Mouse (Mus musculus) erythroblast, adult 5-6 weeks (primary cell): ENCODE results near the gene Akt1s1. TPM values are rescaled to one million over a fixed set of nuclear protein-coding genes. Genes with fewer than 3 reads are reported as not detected.
A peak's percentile ranks its signal among the peaks of the same experiment; 100 is the strongest.
"Not testable (repeated sequence)": the region's sequence is repeated elsewhere in the genome, so short reads cannot be mapped to it uniquely, and the experiment has no call there.

ENCODE experiments used
- ATAC-seq: replicated peaks from 2 replicates; pipeline ENCODE4 v1.8.0; 2016; ENCODE audit warnings: moderate number of reproducible peaks, mild to moderate bottlenecking, moderate TSS enrichment, inconsistent platforms; ENCODE audit not compliant: poor library complexity, low FRiP score, severe bottlenecking
- total RNA-seq, 2 experiments: library from RNA; stranded (forward) in 1 of 2; stranded (reverse) in 1 of 2; fragments of 150-400 nt in 1 of 2; fragments of 200-764, 138-1000 nt in 1 of 2; gene quantifications; 2 replicates each; pipeline versions ENCODE4 v1.2.3 to v1.2.4; 2015 to 2017; ENCODE audit warnings: low replicate concordance in 2 of 2

Gene Akt1s1
- total RNA-seq, 2 experiments from 2014 or later = 6.5 to 43.3 TPM

DNA sequence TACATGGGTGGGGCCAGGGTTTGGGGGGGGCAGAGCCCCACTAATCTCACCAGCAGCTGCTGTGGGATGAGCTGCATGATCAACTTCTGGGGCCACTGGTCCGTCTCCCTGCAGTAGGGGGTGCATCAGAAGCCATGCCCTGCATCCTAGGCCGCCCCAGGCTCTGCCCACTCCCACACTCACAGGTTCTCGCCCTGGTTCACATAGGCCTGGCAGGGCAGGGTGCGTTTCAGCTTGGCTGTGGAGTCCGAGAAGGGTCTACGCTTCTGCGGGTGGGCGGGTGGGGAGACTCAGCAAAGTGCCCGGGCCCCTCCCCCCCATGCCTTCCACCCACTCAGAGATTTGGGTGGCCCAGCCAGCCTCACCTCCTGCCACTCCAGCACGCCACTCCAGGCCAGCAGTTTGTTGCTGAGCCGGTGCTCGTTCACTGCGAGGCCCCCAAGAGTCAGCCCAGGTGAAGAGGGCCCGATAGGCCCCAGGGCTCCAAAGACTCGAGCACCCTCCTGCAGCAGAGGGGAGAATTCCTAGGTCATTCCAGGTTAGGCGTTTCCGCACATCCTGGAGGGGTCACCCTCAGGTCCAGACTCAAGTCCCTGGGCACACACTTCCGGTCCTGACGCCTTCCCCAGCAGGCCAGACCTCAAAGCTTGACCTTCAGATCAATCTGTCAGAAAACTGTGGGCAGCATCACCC lies 18.4 kb downstream of the Akt1s1 start:
- ATAC-seq = no peak

GRCm38 (mm10) chr7:44867802-44868201 lies 19.0 kb downstream of the Akt1s1 start:
- ATAC-seq = no peak

DNA sequence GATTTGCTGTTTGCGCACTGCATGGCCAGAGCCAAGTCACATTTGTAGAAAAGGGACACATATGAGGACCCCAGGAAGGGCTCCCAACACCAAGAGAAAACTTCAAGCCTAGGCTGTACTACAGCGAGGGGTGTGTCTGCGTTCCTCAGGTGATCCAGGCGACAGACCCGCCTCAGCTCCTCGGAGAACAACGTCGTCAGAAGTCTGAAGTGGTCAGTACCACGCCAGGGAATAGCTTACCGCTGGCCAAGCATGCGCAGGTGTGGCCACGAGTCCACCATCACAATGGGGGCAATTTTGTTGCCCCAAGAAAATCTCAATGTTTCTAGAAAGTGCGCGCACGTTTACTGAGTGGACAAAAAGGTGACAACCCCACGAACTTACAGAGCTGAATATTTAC lies 19.7 kb downstream of the Akt1s1 start:
- no peak for ATAC-seq

DNA sequence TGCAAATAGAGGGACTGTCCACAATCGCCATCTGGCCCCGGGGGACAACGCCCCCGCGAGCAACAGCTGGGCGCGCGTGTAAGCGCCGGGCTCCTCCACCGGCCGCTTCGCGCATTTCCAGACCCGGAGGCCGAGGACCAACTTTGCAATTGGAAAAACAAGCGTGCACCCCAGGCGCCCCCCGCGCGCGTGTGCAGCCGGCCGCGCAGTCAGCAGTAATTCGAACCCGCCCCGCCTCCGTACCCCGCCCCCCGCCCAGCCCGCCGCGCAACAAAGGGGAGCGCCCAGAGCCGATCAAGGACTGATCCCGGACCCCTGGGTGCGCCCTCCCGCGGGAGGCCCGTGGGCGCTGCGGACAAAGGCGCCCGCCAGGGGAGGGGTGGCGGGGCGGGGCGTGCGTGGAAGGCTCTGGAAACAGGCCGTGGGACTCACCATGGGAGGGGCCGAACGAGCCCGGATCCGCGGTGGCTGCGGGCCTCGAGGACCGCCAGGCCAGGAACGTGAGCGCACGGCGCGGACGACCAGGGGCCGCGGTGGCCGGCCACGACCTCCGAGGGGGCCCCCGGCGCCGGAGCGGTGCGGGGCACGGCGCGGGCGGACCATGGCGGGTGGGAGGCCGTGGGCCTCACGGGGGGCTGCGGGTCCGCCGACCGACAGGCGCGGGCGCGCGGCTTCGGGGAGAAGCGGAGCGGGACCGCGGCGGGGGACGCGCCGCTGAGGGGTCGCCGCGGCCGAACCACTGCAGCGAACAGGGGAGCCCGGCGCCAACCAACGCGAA lies 20.3 kb downstream of the Akt1s1 start:
- no peak for ATAC-seq

DNA sequence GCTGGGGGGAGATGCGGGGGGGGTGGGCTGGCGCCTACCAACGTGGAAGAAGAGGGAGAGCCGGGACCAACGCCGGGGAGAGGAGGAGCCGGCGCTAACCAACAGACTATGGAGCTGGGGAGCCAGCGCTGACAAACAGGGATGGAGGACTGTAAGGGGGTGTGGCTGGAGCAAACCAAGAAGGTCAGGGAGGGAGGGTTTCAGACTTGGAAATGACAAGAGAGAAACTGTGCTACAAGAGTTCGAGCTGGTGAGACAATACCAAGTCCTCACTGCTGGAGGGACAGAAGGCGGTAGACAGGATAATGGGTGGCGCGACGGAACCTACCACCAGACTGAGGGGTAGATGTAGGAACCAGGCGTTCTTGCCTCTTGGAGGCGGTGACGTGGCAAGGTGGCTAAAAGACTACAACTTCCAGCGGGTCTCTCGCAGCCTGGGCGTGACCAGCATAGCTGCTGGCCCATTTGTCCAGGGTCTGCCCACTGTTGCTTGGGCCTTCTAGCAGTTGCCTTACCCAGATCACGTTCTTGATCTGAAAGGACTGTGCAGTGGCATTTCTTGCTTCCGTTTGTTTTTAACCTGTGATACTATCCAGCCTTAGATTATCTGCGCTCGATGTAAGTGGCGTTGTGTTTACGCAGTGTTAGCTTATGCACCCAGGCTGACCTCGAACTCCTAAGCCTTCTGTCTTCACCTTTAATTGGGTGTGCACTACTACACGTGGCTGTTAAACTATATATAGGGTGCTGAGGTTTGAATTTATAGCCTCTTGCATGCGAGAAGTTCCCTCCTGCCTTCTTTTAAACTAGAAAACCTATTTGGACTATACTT lies 21.1 kb downstream of the Akt1s1 start, which contains the start of gene Ptov1:
TSS of gene Ptov1 (minus strand) at position 92 of the 832 bp plus-strand sequence.
- peak; percentile 79 for ATAC-seq

DNA sequence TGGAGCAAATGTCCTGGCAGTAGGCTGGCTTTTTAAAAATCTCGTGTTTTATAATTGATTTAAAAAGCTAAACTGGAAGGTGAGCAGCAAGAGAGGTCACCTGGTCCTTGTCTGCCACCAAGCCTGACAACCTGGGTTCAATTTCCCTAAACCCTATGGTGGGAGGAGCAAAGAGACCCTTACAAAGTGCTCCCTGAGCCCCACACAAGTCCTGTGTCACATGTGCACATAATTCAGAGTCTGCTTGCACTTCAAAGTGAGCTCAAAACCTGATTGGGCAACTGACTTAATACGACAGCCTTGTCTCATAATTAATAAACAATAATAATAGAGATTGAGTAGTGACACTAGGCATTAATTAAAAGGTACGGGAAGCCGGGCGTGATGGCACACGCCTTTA lies 21.8 kb downstream of the Akt1s1 start:
- no peak for ATAC-seq

DNA sequence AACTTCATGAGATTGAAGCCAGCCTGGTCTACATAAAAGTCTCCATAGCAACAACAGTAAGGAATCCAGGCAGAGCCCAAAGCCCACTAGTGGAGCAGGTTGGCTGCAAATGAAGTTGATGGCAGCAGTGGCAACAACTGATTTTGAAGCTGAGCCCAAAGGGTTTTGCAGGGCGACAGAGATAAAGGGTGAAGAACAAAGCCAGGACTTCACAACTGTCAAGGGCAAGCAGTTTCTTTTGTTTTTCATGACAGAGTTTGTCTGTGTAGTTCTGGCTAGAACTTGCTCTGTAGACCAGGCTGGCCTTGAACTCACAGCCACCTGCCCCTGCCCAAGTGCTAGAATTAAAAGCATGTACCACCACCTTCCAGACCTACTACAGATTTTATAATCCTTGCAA lies 22.4 kb downstream of the Akt1s1 start:
- no peak for ATAC-seq

- not testable (repeated sequence) for ATAC-seq
Observed at GRCm38 (mm10) chr7:44871774-44872173, 23.0 kb downstream of the Akt1s1 start.

DNA sequence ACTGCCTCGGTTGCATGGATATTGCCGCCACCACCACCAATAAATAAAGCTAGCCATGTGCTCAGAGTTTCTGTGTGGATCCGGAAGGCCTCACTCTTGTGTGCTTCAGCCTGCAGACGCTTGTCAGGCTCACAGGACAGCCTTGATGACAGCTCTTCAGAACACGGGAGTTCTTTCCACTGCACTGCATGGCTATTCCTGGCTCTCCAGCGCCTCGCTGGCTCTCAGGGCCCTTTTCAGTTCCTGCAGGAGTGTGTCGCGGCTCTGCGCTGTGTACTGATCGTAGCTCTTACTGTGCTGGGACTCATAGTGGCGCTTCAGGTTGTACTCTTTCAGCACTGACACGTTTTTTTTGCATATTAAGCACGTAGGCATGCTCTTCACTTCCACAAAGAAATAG lies 29.0 kb downstream of the Akt1s1 start:
- no peak for ATAC-seq

- no peak for ATAC-seq
Observed at GRCm38 (mm10) chr7:44883036-44883435, 34.2 kb downstream of the Akt1s1 start.

- no peak for ATAC-seq
Observed at GRCm38 (mm10) chr7:44884637-44885036, 35.8 kb downstream of the Akt1s1 start.

GRCm38 (mm10) chr7:44886964-44887363 lies 38.2 kb downstream of the Akt1s1 start:
- ATAC-seq = no peak

DNA sequence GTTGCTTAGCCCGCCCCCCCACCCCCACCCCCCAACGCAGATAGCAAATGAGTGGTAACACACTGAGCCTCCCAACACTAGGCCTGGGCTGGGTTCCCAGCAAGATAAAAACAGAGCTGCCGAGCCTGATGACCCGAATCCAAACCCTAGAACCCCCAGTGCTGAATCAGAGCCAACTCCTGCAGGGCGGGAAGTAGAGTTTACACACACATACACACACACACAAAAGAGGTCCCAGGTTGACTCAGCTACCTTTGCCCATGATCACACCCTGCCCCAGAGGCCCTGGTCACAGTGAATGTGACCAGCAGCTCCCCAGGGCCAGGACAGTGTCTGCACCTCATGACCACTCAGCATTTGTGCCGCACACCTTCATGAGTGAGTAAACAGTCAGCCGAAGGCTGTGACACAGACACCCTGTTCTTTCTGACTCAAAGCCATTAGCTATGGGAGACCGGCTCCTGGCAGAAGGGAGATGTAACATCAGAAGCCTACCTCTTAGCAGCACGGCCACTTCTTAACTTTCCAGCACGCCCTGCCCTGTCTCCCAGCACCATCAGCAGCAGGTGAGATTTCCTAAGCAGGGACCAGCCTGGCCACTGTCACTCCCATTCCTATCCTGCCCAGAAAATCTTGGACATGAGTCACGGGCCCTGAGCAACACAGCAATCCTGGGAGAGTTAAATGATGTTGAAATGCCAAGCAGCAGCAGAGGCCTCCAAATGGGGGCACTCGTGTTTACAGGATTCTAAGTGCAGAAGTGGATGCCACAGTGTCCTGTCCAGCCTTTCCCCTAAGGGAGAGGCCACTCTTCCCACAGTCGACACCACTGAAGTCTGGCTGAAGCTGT lies 39.7 kb downstream of the Akt1s1 start:
- no peak for ATAC-seq

DNA sequence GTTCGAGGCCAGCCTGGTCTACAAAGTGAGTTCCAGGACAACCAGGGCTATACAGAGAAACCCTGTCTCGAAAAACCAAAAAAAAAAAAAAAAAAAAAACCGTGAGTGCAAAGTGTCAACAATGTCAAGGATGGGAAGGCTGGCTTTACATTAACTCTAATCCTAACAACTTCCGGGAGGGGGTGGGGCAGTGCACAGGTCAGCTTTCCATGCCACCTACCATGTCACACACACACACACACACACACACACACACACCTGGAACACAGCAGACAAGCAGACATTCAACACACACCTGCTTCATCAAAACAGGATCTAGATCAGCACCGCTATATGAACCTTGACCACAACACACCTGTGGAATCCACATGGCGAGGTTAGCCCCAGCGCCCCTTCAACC lies 41.4 kb downstream of the Akt1s1 start:
- no peak for ATAC-seq

GRCm38 (mm10) chr7:44890737-44891136 lies 41.9 kb downstream of the Akt1s1 start:
- ATAC-seq = no peak

DNA sequence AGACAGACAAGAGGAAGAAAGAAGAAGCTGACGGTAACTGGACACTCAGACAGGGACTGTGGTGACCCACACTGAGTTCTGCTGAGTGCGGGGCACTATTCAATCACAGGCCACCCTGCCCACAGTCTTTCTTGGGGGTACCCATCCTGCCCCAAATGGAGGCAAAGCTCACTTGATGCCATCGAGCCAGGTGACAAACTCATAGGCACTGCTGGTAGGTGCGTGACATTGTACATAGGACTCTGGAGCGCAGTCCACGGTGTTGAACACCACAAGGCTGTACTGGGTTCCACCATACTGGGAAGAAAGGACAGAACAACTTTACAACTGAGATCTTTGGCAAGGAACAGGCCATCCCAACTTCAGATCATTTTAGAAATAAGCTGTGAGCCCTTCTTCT lies 42.8 kb downstream of the Akt1s1 start:
- 0 out of 2 replicates have a peak, but pooled peaks have one; percentile 32 for ATAC-seq

- peak; percentile 85 for ATAC-seq
Observed at GRCm38 (mm10) chr7:44892276-44892921, 43.6 kb downstream of the Akt1s1 start, which contains the start of gene Med25. Gene Med25 (minus strand): TSS chr7:44892712.

- no peak for ATAC-seq
Observed at GRCm38 (mm10) chr7:44893197-44893596, 44.4 kb downstream of the Akt1s1 start.

- no peak for ATAC-seq
Observed at GRCm38 (mm10) chr7:44894175-44894574, 45.4 kb downstream of the Akt1s1 start.
